Mouse (Mus musculus) mouse trophoblast stem cell (cell line): Measurements from ENCODE around the gene Hephl1.

Experiments used
- in situ Hi-C, 2 experiments: fragments of 300-500 bp; cut with MseI, MboI; formaldehyde crosslinking; loops; 2 replicates in 1 of 2; 3 replicates in 1 of 2; pipeline ENCODE4 v1.15.1; 2025

Hephl1 gene

DNA sequence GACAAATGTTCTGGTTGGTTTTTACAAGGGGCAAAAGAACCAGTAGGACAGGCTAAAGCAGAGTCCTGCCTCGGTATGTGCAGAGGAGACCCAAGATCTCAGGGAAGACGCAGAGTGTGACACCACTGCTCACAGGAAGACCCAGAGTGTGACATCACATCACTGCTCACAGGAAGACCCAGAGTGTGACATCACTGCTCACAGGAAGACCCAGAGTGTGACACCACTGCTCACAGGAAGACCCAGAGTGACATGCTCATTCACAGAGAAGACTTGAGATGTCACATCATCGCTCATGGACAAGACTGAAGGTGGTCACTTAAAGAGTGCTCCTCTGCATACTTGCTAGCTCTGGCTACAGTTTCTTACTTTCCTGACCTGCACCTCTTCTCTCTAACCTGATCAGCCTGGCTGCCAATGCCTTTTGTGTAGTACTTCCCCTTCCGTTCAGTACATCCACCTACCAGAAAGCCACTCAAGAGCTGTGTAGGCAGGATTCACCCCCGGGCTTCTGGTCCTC, 91.3 kb downstream of the Hephl1 start:
- in situ Hi-C loops, result no loop called here

DNA sequence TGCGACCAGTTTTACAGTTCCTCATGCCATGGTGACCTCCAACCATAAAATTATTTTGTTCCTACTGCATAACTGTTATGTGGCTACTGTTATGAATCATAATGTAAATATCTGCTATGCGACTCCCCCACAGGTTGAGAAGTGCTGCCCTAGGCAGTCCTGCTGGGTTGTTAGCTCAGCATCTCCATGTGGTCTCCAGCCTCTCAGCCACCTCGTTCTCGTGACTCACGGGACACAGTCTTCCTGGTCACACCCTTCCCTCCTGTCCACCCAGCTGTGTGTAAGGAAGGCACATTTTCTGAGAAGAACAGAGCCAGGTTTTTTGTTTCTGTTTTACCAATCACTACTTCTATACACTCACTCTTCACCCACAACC, 93.2 kb downstream of the Hephl1 start:
- in situ Hi-C loops, result loop anchor here (5.0 to 10.0 kb wide), 2 partner anchors 151 to 154 kb away; partner anchors contain the start of gene Gpr83 (in 1 of the 2)

DNA sequence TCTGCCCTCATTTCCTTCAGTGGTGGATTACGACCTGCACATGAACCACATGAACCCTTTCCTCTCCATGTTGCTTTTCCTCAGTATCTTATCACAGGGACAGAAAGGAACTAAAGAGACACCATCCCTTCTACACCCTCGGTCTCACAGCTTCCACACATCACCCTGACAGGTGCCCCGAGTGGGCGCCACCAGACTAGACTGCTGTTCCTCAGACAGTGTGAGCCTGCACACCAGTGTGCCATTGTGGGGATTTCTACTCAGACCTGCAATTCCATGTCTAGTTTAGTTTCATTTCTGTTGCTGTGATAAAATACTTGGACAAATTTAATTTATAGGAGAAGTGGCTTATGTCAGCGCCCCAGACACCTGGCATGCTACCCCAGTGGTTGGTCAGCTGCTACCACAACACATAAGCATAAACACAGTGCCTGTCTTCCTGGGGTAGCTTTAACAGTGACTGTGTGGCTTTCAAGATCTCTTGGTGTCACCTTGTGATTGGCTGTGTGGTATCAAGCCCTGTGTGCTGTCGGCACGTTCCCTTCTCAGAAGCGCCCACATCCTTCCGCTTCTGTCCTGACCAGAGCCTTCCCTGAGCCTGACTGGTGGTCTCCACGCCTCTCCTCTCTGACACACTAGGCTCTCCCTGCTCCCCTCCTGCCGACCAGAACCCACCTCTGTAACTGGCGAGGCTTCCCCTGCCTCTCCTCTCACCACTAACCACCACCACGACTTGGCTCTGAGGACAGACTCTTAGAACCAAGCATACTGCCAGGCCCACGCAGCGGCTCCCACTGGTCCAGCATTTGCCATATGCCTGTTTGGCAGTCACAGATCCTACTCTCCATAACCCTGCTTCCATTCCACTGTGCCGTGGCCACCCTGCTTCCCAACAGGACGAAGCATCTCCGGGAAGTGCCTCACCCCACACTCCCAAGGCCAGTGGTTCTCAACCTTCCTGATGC, 93.8 kb downstream of the Hephl1 start:
- in situ Hi-C loops, result loop anchor here (5.0 to 10.0 kb wide), 2 partner anchors 151 to 153 kb away; partner anchors contain the start of gene Gpr83 (in 1 of the 2)

DNA sequence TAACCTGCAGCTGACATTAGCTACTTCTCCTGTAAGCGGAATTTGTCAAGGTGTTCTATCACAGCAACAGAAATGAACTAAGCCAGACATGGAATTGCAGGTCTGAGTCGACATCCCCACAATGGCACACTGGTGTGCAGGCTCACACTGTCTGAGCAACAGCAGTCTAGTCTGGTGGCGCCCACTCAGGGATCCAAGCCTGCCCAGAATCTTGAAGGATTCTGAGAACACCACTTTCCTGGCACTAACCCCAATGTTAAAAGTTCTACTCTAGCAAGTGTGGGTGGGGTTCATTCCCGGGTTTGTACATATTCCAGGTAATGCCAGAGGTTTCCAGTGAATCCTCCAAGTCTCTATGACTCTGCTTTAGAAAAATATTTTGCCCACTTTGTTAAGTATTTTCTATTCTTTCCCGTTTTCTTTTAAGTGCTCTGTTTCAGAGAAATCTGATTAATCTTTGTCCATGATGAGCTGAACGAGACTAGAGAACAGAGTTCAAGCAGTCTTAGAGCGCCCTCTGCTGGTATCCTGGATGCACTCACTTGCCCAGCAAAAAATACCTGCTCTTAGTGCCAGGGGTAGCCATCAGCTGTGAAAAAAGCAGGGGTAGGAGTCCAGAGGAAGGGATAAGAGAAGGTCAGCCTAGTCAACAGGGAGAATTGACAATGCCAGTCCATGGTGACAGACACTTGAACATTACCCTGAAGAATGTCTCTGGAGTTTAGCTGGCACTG, 96.5 kb downstream of the Hephl1 start:
- in situ Hi-C loops, result loop anchor here (5.0 to 10.0 kb wide), 2 partner anchors 148 to 151 kb away; partner anchors contain the start of gene Gpr83 (in 1 of the 2)

DNA sequence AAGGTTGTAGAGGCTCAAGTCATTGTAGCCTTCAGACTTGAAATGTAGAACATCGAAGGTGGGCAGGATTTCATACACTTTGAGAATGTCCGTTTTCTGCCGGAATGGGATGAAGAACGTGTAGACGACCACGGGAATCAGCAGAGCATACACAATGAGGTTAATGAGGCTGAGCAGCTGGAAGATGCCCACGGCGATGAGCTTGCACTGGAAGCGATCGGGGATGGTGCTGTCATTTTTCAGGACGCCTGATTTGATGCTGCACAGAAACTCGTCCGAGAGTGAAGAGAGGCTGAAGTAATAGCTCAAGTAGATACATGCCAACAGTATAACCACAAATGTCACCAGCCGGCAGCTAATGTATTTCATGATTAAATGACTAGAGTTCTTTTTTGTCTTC, 104.3 kb downstream of the Hephl1 start:
- in situ Hi-C loops, result no loop called here

DNA sequence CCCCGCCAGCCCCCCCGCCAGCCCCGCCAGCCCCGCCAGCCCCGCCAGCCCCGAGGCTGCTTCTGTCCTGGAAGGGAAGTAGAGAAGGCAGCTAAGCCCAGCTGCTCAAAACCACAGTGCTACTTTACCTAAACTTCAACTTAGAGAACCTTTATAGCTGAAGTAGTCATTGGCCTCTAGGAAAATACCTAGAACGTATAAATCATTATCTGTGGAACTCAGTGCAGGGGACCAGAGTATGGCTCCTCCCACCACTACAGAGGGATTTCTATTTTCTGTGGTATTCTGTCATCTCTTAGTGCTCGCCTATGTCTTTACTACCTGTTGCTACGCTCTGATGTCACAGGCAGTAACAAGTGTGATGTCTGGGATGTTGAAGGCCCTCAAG, 107.6 kb downstream of the Hephl1 start:
- in situ Hi-C loops, result no loop called here

DNA sequence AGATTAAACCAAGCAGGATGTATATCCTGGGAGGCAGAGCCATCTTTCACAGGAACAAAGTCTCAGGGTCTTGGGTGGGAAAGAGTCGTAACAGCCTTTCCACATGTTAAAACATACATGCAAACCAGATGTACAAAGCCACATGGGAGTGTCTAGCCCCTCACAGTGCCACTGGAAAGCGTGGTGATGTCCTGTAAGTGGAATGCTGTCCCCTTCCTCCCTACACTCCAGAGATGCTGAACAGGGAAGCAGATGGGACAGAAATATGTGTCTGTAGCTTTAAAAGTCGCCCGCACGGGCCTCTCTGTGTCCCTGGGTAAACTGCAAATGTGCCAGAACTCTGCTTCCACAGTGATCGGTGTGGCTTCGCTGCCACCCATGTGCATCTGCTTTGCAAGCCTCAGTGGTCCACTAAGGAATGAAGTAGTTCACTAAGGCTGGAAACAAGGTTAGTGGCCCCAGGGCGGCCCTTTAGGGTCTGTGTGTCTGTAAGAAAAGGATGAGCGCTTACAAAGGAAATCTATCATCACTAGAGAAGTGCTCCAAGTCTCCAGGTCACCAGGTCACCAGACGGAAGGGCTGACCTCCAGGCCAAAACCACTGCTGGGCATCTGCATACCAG, 108.1 kb downstream of the Hephl1 start:
- in situ Hi-C loops, result no loop called here

DNA sequence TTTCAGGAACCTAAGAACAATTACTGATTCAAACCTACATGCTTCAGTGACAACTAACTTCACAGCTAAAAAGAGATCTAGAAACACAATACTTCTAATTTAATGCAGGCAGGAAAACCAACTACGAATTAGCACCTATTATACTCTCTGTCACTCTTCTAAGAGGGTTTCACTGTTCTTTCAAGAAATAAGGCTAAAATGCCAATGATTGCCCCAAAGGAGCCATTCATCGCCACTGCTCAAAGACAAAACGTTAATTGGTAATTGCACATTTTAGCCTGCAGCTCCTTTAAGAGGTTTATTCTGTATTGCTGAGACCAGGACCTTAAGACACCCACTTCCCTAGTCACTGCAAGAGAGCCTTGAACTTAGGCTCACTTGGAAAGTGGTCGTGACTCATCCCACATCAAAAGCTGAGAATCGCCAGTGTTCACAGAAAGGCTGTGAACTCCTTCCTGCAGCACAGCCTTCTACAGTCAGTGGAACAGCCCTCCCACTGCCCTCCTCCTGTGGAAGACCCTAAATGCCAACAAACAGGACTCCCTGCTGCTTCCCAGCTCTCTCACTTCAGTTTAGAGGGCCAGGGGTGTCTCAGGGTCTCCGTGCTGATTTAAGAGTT, 108.8 kb downstream of the Hephl1 start:
- in situ Hi-C loops, result no loop called here
